Mouse (Mus musculus) limb, embryonic 14.5 days (tissue): ENCODE results near the gene Pml. TPM values are rescaled to one million over a fixed set of nuclear protein-coding genes. Genes with fewer than 3 reads are reported as not detected.
A peak's percentile ranks its signal among the peaks of the same experiment; 100 is the strongest.

Experiments
- ATAC-seq: fragments of 200-750 bp; cut with Nextera tagmentation; 2 replicates; pipeline ENCODE4 v1.8.0; 2017; ENCODE audit warnings: low read depth, moderate number of reproducible peaks, moderate TSS enrichment; ENCODE audit not compliant: low FRiP score
- DNase-seq: peaks from one replicate; pipeline ENCODE4 v3.0.0-alpha.2; 2015; ENCODE audit warnings: low spot score
- H3K27ac ChIP-seq: fragments of 300-500 bp; sonication (generic); replicated peaks from 2 replicates; pipeline ENCODE4 v1.5.1; 2014; ENCODE audit warnings: low read depth, mild to moderate bottlenecking, low read length, moderate library complexity, mixed read lengths
- H3K27me3 ChIP-seq: fragments of 300-500 bp; sonication (generic); 2 replicates; pipeline ENCODE4 v1.6.1; 2014; ENCODE audit warnings: low read length, mixed read lengths; ENCODE audit not compliant: control insufficient read depth, insufficient read depth
- H3K36me3 ChIP-seq: fragments of 300-500 bp; sonication (generic); 2 replicates; pipeline ENCODE4 v1.6.1; 2014; ENCODE audit warnings: mild to moderate bottlenecking, low read length, moderate library complexity, mixed read lengths; ENCODE audit not compliant: control insufficient read depth, insufficient read depth
- H3K4me1 ChIP-seq: fragments of 300-500 bp; sonication (generic); 2 replicates; pipeline ENCODE4 v1.6.1; 2014; ENCODE audit warnings: antibody characterized with exemption, low read length, mixed read lengths; ENCODE audit not compliant: control insufficient read depth, insufficient read depth
- H3K4me2 ChIP-seq: fragments of 300-500 bp; sonication (generic); replicated peaks from 2 replicates; pipeline ENCODE4 v1.6.1; 2014; ENCODE audit warnings: low read depth, mild to moderate bottlenecking, low read length, moderate library complexity; ENCODE audit not compliant: severe bottlenecking
- H3K4me3 ChIP-seq: fragments of 300-500 bp; sonication (generic); replicated peaks from 2 replicates; pipeline ENCODE4 v1.5.1; 2014; ENCODE audit warnings: low read length
- H3K9ac ChIP-seq: fragments of 300-500 bp; sonication (generic); 2 replicates; pipeline ENCODE4 v1.6.1; 2014; ENCODE audit warnings: mild to moderate bottlenecking, low read depth, low read length, moderate library complexity; ENCODE audit not compliant: severe bottlenecking
- H3K9me3 ChIP-seq: fragments of 300-500 bp; sonication (generic); 2 replicates; pipeline ENCODE4 v1.6.1; 2016; ENCODE audit warnings: low read length; ENCODE audit not compliant: control insufficient read depth
- POLR2A ChIP-seq: fragments of 200-500 bp; IDR thresholded peaks from 2 replicates; pipeline ENCODE4 v1.8.0; 2012; ENCODE audit warnings: inconsistent platforms, mild to moderate bottlenecking, moderate library complexity, borderline replicate concordance; ENCODE audit not compliant: insufficient read depth, insufficient read length; ENCODE audit errors: extremely low read depth
- WGBS: fragments of 180-500 bp; shearing (Covaris S2); extraction: QIAGEN DNeasy Blood & Tissue Kit; methylation state at CpG from one replicate; pipeline ENCODE4 v1.1.7; 2014; 5-methylcytosine and 5-hydroxymethylcytosine counted together
- polyA plus RNA-seq, 2 experiments: library from polyadenylated mRNA; depleted of rRNA in 1 of 2; stranded (reverse) in 1 of 2; unstranded in 1 of 2; fragments of >200 nt; fragmentation: Nextera tagmentation in 1 of 2; extraction: Ambion mirVana in 1 of 2; gene quantifications; 2 replicates each; pipeline versions ENCODE4 v1.2.1 to v1.2.3; 2012 to 2014

The Pml gene
- polyA plus RNA-seq, 2 experiments = 15.4 to 22.4 TPM

- no peak for ATAC-seq
- H3K36me3 ChIP-seq = no peaks in the 10 kb centered on the region
- peak overlapping the region; percentile 50 for H3K4me2 ChIP-seq
- 4% methylated on average over 38 of the region's 38 CpGs for WGBS
- no peaks in the 10 kb centered on the region for H3K9me3 ChIP-seq
- no peak overlapping the region for H3K9ac ChIP-seq
- H3K27me3 ChIP-seq = peaks cover 89% of the 10 kb centered on the region
- no peak for DNase-seq
- no peak overlapping the region for H3K27ac ChIP-seq
- H3K4me1 ChIP-seq = peaks cover 48% of the 10 kb centered on the region
- TF ChIP-seq POLR2A = no peak
- H3K4me3 ChIP-seq = peak overlapping the region; percentile 25
Measured at GRCm38 (mm10) chr9:58198801-58199371, 50.7 kb downstream of the Pml start.

- Histone ChIP-seq H3K4me1 (peaks cover 44% of the 10 kb centered on the region), H3K36me3 (no peaks in the 10 kb centered on the region), H3K4me3 (peak overlapping the region; percentile 30), H3K27ac (no peak overlapping the region), H3K9ac (peak overlapping the region; percentile 16; the same call in 1 of the 2 replicates), H3K9me3 (no peaks in the 10 kb centered on the region), H3K27me3 (peaks cover 81% of the 10 kb centered on the region), H3K4me2 (peak overlapping the region; percentile 50)
- ATAC-seq (peak; percentile 25; the same call in 1 of the 2 replicates), DNase-seq (peak; percentile 53)
- WGBS = 2% methylated on average over 58 of the region's 58 CpGs
- TF ChIP-seq POLR2A = no peak
Measured at GRCm38 (mm10) chr9:58197781-58198701, 51.5 kb downstream of the Pml start.

- H3K4me3 ChIP-seq = peak overlapping the region; percentile 30
- 9% methylated on average over 46 of the region's 46 CpGs for whole genome bisulfite sequencing
- H3K9ac ChIP-seq = no peak overlapping the region
- TF ChIP-seq POLR2A = no peak
- H3K4me1 ChIP-seq = peaks cover 36% of the 10 kb centered on the region
- peaks cover 69% of the 10 kb centered on the region for H3K27me3 ChIP-seq
- no peaks in the 10 kb centered on the region for H3K36me3 ChIP-seq
- ATAC-seq (no peak), DNase-seq (no peak)
- peak overlapping the region; percentile 50 for H3K4me2 ChIP-seq
- no peaks in the 10 kb centered on the region for H3K9me3 ChIP-seq
- H3K27ac ChIP-seq = no peak overlapping the region
Measured at GRCm38 (mm10) chr9:58196610-58197567, 52.7 kb downstream of the Pml start.

- Histone ChIP-seq H3K4me2 (peak overlapping the region; percentile 30), H3K9me3 (no peaks in the 10 kb centered on the region), H3K9ac (no peak overlapping the region), H3K36me3 (no peaks in the 10 kb centered on the region), H3K4me3 (peak overlapping the region; percentile 17; the same call in 1 of the 2 replicates), H3K27ac (no peak overlapping the region), H3K4me1 (peaks cover 33% of the 10 kb centered on the region), H3K27me3 (peaks cover 62% of the 10 kb centered on the region)
- no peak for ATAC-seq
- 9% methylated on average over 13 of the region's 14 CpGs for WGBS
- no peak for DNase-seq
- no peak for TF ChIP-seq POLR2A
Measured at GRCm38 (mm10) chr9:58196141-58196540, 53.4 kb downstream of the Pml start.

GRCm38 (mm10) chr9:58195671-58196070, 53.9 kb downstream of the Pml start:
- H3K4me3 ChIP-seq = no peak overlapping the region
- H3K36me3 ChIP-seq = no peaks in the 10 kb centered on the region
- no peak for ATAC-seq
- H3K27ac ChIP-seq = no peak overlapping the region
- H3K4me1 ChIP-seq = peaks cover 30% of the 10 kb centered on the region
- H3K4me2 ChIP-seq = no peak overlapping the region
- no peak for DNase-seq
- peaks cover 57% of the 10 kb centered on the region for H3K27me3 ChIP-seq
- H3K9me3 ChIP-seq = no peaks in the 10 kb centered on the region
- 17% methylated on average over 1 of the region's 1 CpGs for WGBS
- H3K9ac ChIP-seq = no peak overlapping the region
- no peak for TF ChIP-seq POLR2A
